Mouse (Mus musculus) heart, adult 8-10 months (tissue): ENCODE results near the gene Syt16. TPM values are rescaled to one million over a fixed set of nuclear protein-coding genes. Genes with fewer than 3 reads are reported as not detected.

Experiments
- DNase-seq: peaks from one replicate; pipeline ENCODE4 v3.0.0; 2022; ENCODE audit warnings: low spot score
- total RNA-seq, 4 experiments: library from RNA; stranded (reverse); gene quantifications; 2 replicates each; pipeline ENCODE4 v1.2.4; 2022

The Syt16 gene
- total RNA-seq, 4 experiments from 2014 or later: not detected

DNA sequence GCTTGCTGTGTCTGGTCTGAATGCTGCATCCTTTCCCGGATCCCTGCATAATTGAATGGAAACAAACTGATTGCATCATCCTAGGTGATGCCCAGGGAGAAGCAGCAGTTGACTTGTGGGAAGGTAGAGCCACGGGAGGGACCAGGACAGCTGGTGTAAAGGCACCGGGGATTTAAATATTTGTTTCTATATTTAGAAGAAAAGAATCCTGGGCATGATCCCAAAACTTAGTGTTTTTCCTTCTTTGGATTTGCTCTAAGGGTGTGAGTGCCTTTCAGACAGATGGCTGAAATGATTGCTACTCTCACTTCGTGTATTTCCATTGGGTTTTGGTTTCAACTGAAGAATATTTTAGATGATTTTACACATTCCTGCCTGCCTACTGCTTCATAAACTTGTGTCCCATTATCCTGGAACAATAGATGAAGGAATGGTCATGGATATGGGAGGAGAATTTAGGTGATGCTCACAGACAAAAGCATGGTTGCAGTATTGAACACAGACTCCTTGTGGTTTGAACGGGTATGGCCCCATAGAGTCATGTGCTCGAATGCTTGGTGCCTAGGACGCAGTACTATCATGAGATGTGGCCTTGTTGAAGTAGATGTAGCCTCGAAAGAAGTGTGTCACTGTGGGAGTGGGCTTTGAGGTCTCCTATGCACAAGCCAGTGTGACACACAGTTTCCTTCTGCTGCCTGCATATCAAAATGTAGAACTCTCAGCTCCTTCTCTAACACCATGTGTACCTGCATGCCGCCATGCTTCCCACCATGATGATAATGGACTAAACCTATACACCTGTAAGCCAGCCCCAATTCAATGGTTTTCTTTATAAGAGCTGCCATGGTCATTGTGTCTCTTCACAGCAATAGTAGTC is 306.2 kb downstream of the Syt16 start:
- no peak for DNase-seq

DNA sequence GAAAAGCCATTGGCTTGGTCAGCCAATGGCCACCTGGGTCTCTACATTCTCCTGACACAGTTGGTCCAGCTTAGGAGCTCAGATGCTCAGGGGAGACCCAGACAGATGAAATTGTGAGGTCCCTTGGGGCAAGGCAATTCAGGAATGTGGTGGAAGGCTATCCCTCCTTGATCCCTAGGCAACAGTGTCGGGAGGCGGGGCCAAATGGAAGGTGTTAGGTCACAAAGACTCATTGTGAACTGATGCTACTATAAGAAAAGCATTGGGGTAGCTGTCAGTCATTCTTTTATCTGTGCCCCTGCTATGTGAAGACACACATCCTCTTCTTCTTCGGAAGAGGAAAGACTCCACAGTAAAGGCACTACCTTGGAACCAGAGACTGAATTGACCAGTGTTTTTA is 315.1 kb downstream of the Syt16 start:
- no peak for DNase-seq

DNA sequence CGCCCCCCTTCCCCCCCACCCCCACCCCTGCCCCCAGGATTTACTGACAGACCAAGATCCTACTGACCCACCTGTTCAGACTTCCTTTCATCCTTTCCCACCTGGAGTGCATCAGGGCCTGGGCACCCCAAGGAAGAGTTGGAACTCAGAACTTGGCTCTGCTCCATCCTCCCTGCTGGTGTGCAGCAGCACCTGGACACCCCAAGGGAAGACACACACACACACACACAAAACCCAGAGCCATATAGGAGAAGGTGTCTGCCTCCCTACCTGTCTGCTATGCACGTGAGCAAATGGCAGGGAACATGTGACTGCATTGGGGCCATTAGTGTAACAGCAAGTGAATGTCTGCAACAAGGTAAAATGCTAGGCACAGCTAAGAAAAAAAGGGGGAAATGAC is 317.8 kb downstream of the Syt16 start:
- DNase-seq: no peak

DNA sequence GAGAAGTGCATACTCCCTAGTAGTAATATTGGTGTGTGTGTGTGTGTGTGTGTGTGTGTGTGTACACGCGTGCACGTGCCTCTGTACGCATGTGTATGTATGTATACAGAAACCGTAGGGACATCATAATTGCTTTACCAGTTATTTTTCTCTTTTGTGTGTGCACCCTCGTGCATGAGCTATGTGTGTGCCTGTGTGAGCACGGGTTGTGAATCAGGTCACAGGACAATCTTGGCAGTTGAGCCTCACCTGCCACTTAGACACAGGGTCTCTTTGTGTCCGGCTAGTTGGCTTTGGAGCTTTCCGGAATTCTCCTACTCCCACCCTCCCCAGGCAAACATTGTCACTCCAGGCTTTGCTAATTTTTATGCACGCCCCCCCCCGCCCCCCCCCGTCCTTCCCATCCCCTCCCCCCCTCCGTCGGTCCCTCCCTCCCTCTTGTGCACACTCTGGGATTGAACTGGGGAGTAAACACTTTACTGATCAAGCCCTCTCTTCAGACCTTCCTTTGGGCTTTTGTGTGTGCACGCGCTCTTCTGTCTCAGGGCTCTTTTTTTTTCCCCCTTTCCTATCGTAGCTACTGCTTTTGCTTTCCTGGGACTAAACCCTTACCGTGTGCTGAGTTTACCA is 319.0 kb downstream of the Syt16 start, which contains the start of gene Gm11042:
Gm11042 (minus strand) TSS at position 51 of the 630 bp plus-strand sequence.
- DNase-seq: no peak

- peak; percentile 52 for DNase-seq
These were observed 319.7 kb downstream of the Syt16 start for GRCm38 (mm10) chr12:74316989-74317759.

DNA sequence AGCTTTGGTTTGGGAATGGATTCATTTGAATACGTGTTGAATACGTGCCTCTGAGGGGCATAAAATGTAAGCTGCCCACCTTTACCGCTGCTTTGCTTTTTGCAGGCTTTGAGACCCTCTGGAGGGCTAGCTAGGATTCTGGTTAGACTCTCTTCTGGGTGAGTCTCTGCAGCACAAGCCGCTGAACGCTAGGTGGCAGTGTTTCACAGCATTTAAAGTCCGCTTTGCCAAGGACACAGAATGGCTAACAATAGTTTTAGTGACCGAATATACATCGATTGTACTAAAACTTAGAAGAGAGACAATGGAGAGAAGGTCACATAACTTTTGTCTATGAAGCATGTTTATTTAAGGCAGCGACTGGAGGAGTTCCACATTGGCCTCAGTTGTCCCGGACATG is 322.9 kb downstream of the Syt16 start:
- DNase-seq: peak; percentile 44

- DNase-seq: no peak
These were observed 324.5 kb downstream of the Syt16 start for GRCm38 (mm10) chr12:74321981-74322380.

Other genes starting within 250 kb of the Syt16 start
- 10 to 100 TPM; 39.3 to 48.6 (median 43.8) TPM for gene Hif1a, start 96.3 kb upstream of the Syt16 start, total RNA-seq
- gene Gm49321, start 60.0 kb upstream of the Syt16 start, total RNA-seq: 10 to 100 TPM in 1 of 4 experiments, 1 to 10 TPM in 3; 5.1 to 10.5 (median 6.7) TPM
- gene Snapc1, start 33.2 kb upstream of the Syt16 start, total RNA-seq: 10 to 100 TPM in 1 of 4 experiments, 1 to 10 TPM in 3; 8.4 to 14.0 (median 9.2) TPM